Mouse (Mus musculus) lung, embryonic 16.5 days (tissue): ENCODE measurements around the gene Pnrc1. TPM values are rescaled to one million over a fixed set of nuclear protein-coding genes. Genes with fewer than 3 reads are reported as not detected.
A peak's percentile ranks its signal among the peaks of the same experiment; 100 is the strongest.

Experiments
- ATAC-seq: fragments of 200-750 bp; cut with Nextera tagmentation; 2 replicates; pipeline ENCODE4 v1.8.0; 2017; ENCODE audit warnings: low read depth, mild to moderate bottlenecking, moderate library complexity
- H3K27ac ChIP-seq: fragments of 300-500 bp; sonication (generic); 2 replicates; pipeline ENCODE4 v1.5.1; 2014; ENCODE audit warnings: mild to moderate bottlenecking, control low read depth, low read length
- H3K27me3 ChIP-seq: fragments of 300-500 bp; sonication (generic); 2 replicates; pipeline ENCODE4 v1.6.1; 2014; ENCODE audit warnings: low read depth, low read length, mixed read lengths; ENCODE audit not compliant: control insufficient read depth, insufficient read depth
- H3K36me3 ChIP-seq: fragments of 300-500 bp; sonication (generic); 2 replicates; pipeline ENCODE4 v1.6.1; 2014; ENCODE audit warnings: low read length; ENCODE audit not compliant: control insufficient read depth, insufficient read depth
- H3K4me1 ChIP-seq: fragments of 300-500 bp; sonication (generic); replicated peaks from 2 replicates; pipeline ENCODE4 v1.6.1; 2014; ENCODE audit warnings: low read length, mixed read lengths; ENCODE audit not compliant: control insufficient read depth, insufficient read depth
- H3K4me2 ChIP-seq: fragments of 300-500 bp; sonication (generic); 2 replicates; pipeline ENCODE4 v1.6.1; 2014; ENCODE audit warnings: low read depth, low read length, control low read depth
- H3K4me3 ChIP-seq: fragments of 300-500 bp; sonication (generic); 2 replicates; pipeline ENCODE4 v1.5.1; 2014; ENCODE audit warnings: mild to moderate bottlenecking, low read length, control low read depth
- H3K9ac ChIP-seq: fragments of 300-500 bp; sonication (generic); 2 replicates; pipeline ENCODE4 v1.6.1; 2014; ENCODE audit warnings: low read length, control low read depth
- H3K9me3 ChIP-seq: fragments of 300-500 bp; sonication (generic); 2 replicates; pipeline ENCODE4 v1.6.1; 2016; ENCODE audit warnings: low read length; ENCODE audit not compliant: control insufficient read depth
- WGBS: fragments of 180-500 bp; shearing (Covaris S2); extraction: QIAGEN DNeasy Blood & Tissue Kit; methylation state at CpG from one replicate; pipeline ENCODE4 v1.1.7; 2014; 5-methylcytosine and 5-hydroxymethylcytosine counted together
- polyA plus RNA-seq: library from polyadenylated mRNA; unstranded; fragments of >200 nt; fragmentation: Nextera tagmentation; extraction: Ambion mirVana; gene quantifications from 2 replicates; pipeline ENCODE4 v1.2.1, GENCODE M21; 2015

Gene Pnrc1
- polyA plus RNA-seq, 1 experiment from 2014 or later, result 118 TPM

GRCm38 (mm10) chr4:33229639-33230038, 60.3 kb downstream of the Pnrc1 start:
- Histone ChIP-seq H3K4me1 (no peaks in the 10 kb centered on the region), H3K9me3 (no peaks in the 10 kb centered on the region), H3K9ac (no peak overlapping the region), H3K4me3 (no peak overlapping the region), H3K27me3 (no peaks in the 10 kb centered on the region), H3K4me2 (no peak overlapping the region), H3K36me3 (no peaks in the 10 kb centered on the region), H3K27ac (no peak overlapping the region)
- WGBS, result 62% methylated on average over 4 of the region's 4 CpGs
- ATAC-seq, result no peak

GRCm38 (mm10) chr4:33227164-33227563, 62.8 kb downstream of the Pnrc1 start:
- WGBS, result 77% methylated on average over 7 of the region's 7 CpGs
- Histone ChIP-seq H3K27me3 (no peaks in the 10 kb centered on the region), H3K36me3 (no peaks in the 10 kb centered on the region), H3K9me3 (no peaks in the 10 kb centered on the region), H3K4me1 (no peaks in the 10 kb centered on the region), H3K4me3 (no peak overlapping the region), H3K27ac (no peak overlapping the region), H3K4me2 (no peak overlapping the region), H3K9ac (no peak overlapping the region)
- no peak for ATAC-seq

- Histone ChIP-seq H3K27ac (no peak overlapping the region), H3K9me3 (no peaks in the 10 kb centered on the region), H3K4me3 (no peak overlapping the region), H3K36me3 (no peaks in the 10 kb centered on the region), H3K9ac (no peak overlapping the region), H3K27me3 (no peaks in the 10 kb centered on the region), H3K4me2 (no peak overlapping the region), H3K4me1 (no peaks in the 10 kb centered on the region)
- 47% methylated on average over 7 of the region's 7 CpGs for WGBS
- no peak for ATAC-seq
These were observed 65.8 kb downstream of the Pnrc1 start for GRCm38 (mm10) chr4:33224003-33224675.

GRCm38 (mm10) chr4:33221847-33222246, 68.1 kb downstream of the Pnrc1 start:
- 30% methylated on average over 1 of the region's 1 CpGs for WGBS
- no peaks in the 10 kb centered on the region for H3K4me1 ChIP-seq
- ATAC-seq, result no peak

GRCm38 (mm10) chr4:33208881-33209841, 80.8 kb downstream of the Pnrc1 start, which contains the start of gene Srsf12:
Srsf12 (plus strand) TSS chr4:33208991.
- Histone ChIP-seq H3K9me3 (no peaks in the 10 kb centered on the region), H3K4me1 (peaks cover 7% of the 10 kb centered on the region; the same call in 1 of the 2 replicates), H3K4me3 (peak within 1 kb of the TSS; percentile 70), H3K27me3 (no peaks in the 10 kb centered on the region), H3K36me3 (no peaks in the 10 kb centered on the region), H3K4me2 (peak within 1 kb of the TSS; percentile 100), H3K9ac (peak within 1 kb of the TSS; percentile 80), H3K27ac (no peak within 1 kb of the TSS)
- ATAC-seq, result peak; percentile 82
- 3% methylated on average over 58 of the region's 65 CpGs for WGBS

More at GRCm38 (mm10) chr4:33221847-33222246, 68.1 kb downstream of the Pnrc1 start:
- H3K4me2 ChIP-seq, result no peak overlapping the region
- no peak overlapping the region for H3K27ac ChIP-seq
- H3K9me3 ChIP-seq, result no peaks in the 10 kb centered on the region
- no peaks in the 10 kb centered on the region for H3K36me3 ChIP-seq
- H3K27me3 ChIP-seq, result no peaks in the 10 kb centered on the region
- H3K9ac ChIP-seq, result no peak overlapping the region
- H3K4me3 ChIP-seq, result no peak overlapping the region

- Histone ChIP-seq H3K9me3 (no peaks in the 10 kb centered on the region), H3K27me3 (no peaks in the 10 kb centered on the region), H3K36me3 (no peaks in the 10 kb centered on the region), H3K27ac (no peak overlapping the region), H3K4me2 (no peak overlapping the region), H3K4me1 (peaks cover 7% of the 10 kb centered on the region; the same call in 1 of the 2 replicates), H3K9ac (no peak overlapping the region), H3K4me3 (no peak overlapping the region)
- no peak for ATAC-seq
- WGBS, result 65% methylated on average over 2 of the region's 2 CpGs
These were observed 82.4 kb downstream of the Pnrc1 start for GRCm38 (mm10) chr4:33207551-33207950.

- no peaks in the 10 kb centered on the region for H3K36me3 ChIP-seq
- H3K9ac ChIP-seq, result no peak overlapping the region
- H3K4me1 ChIP-seq, result peaks cover 6% of the 10 kb centered on the region; the same call in 1 of the 2 replicates
- no peak overlapping the region for H3K4me2 ChIP-seq
- no peak overlapping the region for H3K4me3 ChIP-seq
- no peak overlapping the region for H3K27ac ChIP-seq
- 7% methylated on average over 4 of the region's 4 CpGs for WGBS
- H3K9me3 ChIP-seq, result no peaks in the 10 kb centered on the region
- H3K27me3 ChIP-seq, result no peaks in the 10 kb centered on the region
- peak; percentile 53; the same call in 1 of the 2 replicates for ATAC-seq
These were observed 85.3 kb downstream of the Pnrc1 start for GRCm38 (mm10) chr4:33204682-33205081.

GRCm38 (mm10) chr4:33198117-33198516, 91.8 kb downstream of the Pnrc1 start:
- H3K27ac ChIP-seq, result no peak overlapping the region
- no peak overlapping the region for H3K4me3 ChIP-seq
- no peaks in the 10 kb centered on the region for H3K27me3 ChIP-seq
- no peaks in the 10 kb centered on the region for H3K4me1 ChIP-seq
- no peak for ATAC-seq
- H3K36me3 ChIP-seq, result no peaks in the 10 kb centered on the region
- H3K4me2 ChIP-seq, result no peak overlapping the region
- no peaks in the 10 kb centered on the region for H3K9me3 ChIP-seq
- 15% methylated on average over 2 of the region's 2 CpGs for WGBS
- H3K9ac ChIP-seq, result no peak overlapping the region
